Mouse (Mus musculus) mesoderm, embryonic 11.5 days (tissue): ENCODE results near the gene Cacna1d.

Source experiments
- DNase-seq: peaks from one replicate; pipeline ENCODE4 v3.0.0-alpha.2; 2012; ENCODE audit warnings: low read depth, low spot score

Cacna1d gene

DNA sequence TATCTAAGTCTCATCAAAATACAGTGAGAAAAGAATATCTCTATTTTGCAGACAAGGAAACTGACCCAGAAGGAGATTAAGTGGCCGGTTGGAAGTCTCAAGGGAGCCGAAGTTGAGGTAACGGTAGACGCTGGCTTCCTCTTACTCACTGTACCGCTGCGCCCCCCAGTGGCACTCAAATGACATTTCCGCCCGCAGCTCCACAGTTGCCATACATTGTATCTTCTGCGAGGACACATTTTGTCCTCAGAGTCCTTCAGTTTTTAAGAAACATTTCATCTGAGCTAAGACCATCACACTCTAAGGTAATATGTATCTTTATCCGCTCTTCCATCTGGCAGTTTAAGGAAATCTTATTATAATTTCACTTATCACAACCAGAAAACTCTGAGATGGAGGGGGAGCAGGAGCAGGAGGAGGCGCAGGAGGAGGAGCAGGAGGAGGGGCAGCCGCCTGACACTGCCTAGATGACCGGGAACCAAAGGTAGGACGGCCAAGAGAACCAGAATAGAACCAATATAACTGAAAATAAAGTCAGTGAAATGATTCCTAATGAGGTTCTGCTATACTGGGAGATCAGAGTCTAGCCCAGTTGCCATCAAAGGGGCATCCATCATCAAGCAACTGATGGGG is 31.2 kb downstream of the Cacna1d start:
- peak; percentile 82 for DNase-seq

GRCm38 (mm10) chr14:30458820-30459219 is 32.4 kb downstream of the Cacna1d start:
- DNase-seq = no peak

- no peak for DNase-seq
These were observed 33.4 kb downstream of the Cacna1d start for GRCm38 (mm10) chr14:30457897-30458296.

- DNase-seq = no peak
These were observed 33.8 kb downstream of the Cacna1d start for GRCm38 (mm10) chr14:30457436-30457835.

GRCm38 (mm10) chr14:30455801-30456595 is 35.3 kb downstream of the Cacna1d start:
- no peak for DNase-seq

DNA sequence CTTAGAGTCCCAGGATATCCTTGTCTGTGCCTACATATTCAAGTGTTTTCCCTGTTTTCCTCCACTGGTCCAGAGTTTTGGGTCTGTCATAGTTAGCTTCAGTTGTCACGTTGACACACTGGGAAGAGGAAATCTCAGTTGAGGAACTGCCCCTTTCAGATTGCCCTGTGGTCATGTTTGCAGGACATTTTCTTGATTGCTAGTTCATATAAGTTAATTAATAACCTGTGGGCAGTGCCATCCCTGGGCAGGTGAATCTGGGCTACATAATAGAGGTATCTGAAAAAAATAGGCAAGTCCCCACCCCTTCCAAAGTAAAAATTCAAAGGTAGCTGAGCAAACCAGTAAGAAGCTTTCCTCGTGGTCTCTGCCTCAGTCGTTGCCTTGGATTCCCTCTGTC is 51.3 kb downstream of the Cacna1d start:
- DNase-seq = no peak

DNA sequence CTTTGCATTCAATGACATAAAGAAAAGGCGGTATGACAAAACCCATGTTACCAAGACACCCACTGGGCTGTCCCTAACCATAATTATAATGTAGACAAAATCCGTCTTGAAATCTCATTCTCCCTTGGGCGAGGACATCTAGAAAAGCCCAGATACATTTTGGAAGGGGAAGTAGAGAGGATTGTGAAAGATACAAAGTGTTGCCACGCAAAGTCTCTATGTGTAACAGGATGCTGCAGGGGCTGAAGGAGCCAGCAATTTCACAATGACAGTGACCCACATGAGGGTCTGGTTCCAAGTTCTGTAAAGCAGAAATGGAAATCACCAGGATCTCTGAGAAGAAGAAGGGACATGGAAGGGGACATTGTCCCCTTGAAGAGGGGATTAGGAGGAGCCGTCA is 55.9 kb downstream of the Cacna1d start:
- DNase-seq = no peak

DNA sequence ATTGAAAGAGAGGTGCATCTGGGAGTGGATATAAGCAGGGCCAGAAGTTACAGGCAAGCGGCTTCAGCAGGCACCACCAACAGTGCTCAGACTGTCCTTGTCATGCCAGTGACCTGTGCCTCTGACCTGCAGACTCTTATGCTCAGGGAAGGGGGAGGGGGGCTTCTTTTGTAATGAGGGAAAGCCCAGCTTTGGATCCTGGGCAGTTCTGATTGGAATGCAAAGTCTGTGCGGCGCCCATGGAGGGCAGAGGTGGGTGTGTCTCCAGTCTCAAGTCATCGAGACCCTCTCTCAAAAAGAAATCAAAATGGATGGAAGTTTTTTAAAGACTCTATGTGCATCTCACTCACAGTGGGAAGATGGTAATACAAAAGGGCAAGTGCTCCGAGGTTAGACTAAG is 60.8 kb downstream of the Cacna1d start:
- no peak for DNase-seq

DNA sequence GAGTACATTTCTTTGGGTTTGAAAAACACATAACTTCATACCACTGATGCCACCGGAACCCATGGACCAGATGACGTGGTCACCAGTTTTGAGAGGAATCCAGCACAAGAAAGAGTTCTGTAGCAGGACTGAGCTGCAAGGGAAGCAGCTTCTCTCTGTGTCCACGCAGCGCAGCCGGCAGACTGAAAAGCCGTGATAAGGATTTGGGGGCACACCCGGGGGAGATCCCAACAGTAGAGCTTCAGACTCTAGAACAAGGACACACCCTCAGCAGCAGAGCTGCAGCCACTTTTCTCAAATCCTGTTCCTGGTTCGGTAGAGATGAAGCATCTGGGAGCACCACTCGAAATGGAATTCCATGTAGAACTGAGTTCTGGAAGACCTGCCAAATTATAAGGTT is 61.2 kb downstream of the Cacna1d start:
- DNase-seq = no peak

- no peak for DNase-seq
These were observed 61.6 kb downstream of the Cacna1d start for GRCm38 (mm10) chr14:30429606-30430005.

- DNase-seq = no peak
These were observed 62.5 kb downstream of the Cacna1d start for GRCm38 (mm10) chr14:30428757-30429156.

GRCm38 (mm10) chr14:30425876-30426275 is 65.4 kb downstream of the Cacna1d start:
- DNase-seq = peak; percentile 49

- no peak for DNase-seq
These were observed 66.1 kb downstream of the Cacna1d start for GRCm38 (mm10) chr14:30425175-30425574.

DNA sequence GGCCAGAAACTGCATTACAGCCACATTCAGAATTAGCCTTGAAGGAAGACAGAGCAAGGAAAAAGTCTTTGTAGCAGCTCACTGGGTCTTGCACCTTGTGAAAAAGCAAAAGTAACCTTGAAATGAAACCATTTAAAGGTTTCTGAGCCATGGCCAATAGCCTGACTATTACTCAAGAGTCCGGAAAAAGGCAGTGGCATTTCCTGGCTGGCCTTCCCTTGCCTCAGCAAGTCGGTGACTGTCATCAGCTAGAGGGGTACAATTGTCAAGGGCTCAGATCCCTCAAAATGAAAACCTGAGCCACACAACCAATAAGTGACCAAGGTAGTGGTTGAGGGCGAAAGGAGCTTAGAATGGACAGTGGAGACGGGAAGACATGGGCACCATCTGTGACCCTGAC is 66.6 kb downstream of the Cacna1d start:
- DNase-seq = no peak

DNA sequence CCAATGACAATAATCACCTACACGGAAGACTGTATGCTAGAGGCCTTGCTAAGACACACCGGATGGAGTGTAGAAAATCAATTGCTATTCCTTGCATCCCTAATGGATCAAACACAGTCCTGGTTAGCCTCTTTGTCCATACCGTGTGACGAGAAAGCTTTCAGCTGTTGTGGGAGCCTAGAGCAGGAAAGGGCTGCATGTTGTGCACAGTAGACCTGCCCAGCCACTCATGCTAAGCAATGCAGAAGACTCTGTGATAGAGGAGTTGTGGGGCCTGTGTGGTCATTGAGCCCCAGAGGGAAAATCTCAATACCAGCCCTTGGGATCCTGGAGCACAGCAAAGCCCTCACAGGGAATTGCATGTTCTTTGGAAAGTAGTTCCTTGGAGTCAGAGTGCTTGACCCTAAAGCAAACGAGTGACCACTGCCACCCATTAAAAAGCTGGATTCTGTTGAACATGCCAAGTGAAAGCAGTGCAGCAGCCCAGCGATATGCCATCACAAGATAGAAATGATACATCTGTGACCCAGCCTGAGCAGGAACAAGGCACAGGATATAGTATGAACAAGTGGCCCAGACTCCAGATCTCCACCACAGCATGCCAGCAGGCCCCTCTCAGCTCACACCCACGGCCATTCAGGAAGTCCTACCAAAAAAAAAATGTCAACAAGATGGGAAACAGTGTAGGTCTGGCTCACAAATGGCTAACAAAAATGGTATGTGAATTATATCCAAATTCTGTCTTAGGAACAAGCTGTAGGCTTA is 68.7 kb downstream of the Cacna1d start:
- no peak for DNase-seq

- no peak for DNase-seq
These were observed 71.8 kb downstream of the Cacna1d start for GRCm38 (mm10) chr14:30419458-30419857.

GRCm38 (mm10) chr14:30419046-30419445 is 72.2 kb downstream of the Cacna1d start:
- no peak for DNase-seq

GRCm38 (mm10) chr14:30415830-30416229 is 75.4 kb downstream of the Cacna1d start:
- no peak for DNase-seq

DNA sequence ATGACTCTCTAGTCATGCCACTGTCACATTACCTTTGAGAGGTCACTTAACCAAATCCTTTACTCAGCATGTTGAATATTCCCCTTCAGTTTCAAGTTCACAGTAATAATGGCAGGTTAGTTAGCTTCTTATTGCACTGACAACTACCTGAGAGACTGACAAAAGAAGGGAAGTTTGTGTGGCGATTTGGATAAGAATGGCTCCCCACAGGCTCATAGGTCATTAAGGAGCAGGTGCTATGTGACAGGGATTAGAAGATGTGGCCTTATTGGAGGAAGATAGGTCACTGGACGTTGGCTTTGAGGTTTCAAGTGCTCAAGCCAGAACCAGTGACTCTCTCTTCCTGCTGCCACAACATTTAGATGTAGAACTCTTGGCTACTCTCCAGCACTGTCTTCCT is 77.1 kb downstream of the Cacna1d start:
- no peak for DNase-seq

GRCm38 (mm10) chr14:30409331-30409730 is 81.9 kb downstream of the Cacna1d start:
- DNase-seq = no peak

GRCm38 (mm10) chr14:30405456-30406225 is 85.6 kb downstream of the Cacna1d start:
- DNase-seq = no peak

DNA sequence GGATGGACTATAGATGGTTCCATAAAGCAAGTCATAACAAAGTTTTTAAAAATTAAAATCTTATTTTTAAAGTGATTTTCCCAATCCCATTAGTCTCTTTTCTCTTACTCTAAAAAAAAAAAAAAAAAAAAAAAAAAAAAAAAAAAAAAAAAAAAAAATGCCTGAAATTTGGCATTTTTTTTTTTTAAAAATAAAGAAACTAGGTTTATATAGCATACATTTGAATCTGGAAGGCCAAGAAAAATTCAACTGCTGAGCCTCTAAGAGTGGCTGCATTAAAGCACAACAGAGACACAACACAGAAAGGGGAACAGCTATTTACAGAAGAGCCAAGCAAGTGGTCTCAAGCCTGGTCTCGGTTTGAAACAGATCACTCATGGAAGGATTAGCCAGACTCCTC is 112.9 kb downstream of the Cacna1d start:
- DNase-seq = no peak
